Mouse (Mus musculus): ENCODE measurements around the gene Efcab8.
"Not testable (repeated sequence)": the region's sequence is repeated elsewhere in the genome, so short reads cannot be mapped to it uniquely, and the experiment has no call there.

Gene Efcab8

GRCm38 (mm10) chr2:153825900-153826299, 46.2 kb downstream of the Efcab8 start:
- DNase-seq (ENCODE audit: low read depth, low spot score) = not testable (repeated sequence)

GRCm38 (mm10) chr2:153827171-153827830, 47.6 kb downstream of the Efcab8 start:
- no peak for DNase-seq (ENCODE audit: low read depth, low spot score)

GRCm38 (mm10) chr2:153828704-153829103, 49.0 kb downstream of the Efcab8 start:
- DNase-seq (ENCODE audit: low read depth, low spot score) = no peak

GRCm38 (mm10) chr2:153833291-153833690, 53.6 kb downstream of the Efcab8 start:
- DNase-seq (ENCODE audit: low read depth, low spot score) = no peak

GRCm38 (mm10) chr2:153842854-153843253, 63.1 kb downstream of the Efcab8 start:
- DNase-seq (ENCODE audit: low read depth, low spot score) = no peak

- DNase-seq (ENCODE audit: low read depth, low spot score) = peak; percentile 74
Observed at GRCm38 (mm10) chr2:153848389-153848788, 68.7 kb downstream of the Efcab8 start.

DNA sequence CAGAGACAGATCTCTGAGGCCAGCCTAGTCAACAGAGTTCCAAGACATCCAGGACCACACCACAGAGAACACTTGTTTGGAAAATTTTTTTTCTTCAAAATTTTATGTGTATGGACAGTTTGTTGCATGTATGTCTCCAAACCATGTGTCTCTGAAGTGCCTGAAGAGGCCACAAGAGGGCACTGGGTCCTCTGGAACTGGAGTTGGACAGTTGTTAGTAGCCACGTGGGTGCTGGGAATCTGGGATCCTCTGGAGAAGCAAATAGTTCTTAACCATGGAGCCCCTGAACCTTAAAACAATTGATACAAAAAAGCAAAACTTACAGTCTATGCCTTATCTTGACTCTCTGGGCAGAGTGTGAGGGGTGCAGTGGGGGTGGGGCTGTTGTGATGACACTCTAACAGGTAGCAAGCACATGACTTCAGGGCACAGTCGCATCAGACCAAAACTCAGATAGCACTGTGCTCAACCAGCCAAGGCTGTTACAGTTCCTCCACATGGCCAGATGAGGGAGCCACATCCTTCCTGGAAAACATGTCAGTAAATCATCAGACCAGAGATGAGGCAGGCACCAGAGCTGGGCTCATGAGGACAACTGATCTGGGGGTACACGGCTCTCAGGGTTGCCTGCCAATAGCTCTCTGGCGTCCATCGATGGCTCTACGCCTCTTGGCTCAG, 70.8 kb downstream of the Efcab8 start:
- DNase-seq (ENCODE audit: low read depth, low spot score) = peak; percentile 71

DNA sequence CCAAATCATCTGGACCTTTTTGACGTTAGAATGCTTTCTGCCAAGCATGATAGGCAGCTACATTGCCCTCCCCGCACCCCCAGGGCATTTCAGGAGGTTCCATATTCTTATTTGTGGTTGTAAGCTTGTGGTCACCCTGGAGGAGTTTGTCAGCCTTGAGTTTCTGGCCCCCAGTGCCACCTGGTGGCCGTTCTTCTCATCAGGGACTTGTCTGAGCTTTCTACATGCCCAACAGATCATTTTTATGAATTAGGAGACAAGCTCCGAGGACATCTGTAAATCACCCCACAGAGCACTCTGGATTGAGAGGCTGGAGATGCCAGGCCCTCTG, 71.3 kb downstream of the Efcab8 start:
- peak; percentile 64 for DNase-seq (ENCODE audit: low read depth, low spot score)

DNA sequence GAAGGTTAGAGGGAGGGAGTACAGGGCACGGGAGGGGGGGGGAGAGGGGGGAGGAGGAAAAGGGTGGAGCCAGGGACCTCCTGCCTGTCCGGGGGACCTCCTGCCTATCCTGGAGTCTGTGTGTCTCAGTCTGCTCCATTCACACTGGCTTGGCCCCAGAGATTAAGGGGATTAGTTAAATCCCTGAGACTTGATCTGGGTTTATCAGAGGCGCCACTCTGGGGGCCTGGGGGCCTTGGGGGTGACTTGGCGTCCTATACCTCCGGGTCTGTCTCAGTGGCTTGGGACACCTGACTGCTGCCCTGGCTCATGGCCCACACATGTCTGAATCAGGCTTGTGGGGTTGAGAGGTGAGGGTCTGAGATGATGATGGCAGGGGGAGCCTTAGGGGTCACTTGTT, 73.8 kb downstream of the Efcab8 start:
- no peak for DNase-seq (ENCODE audit: low read depth, low spot score)

- no peak for DNase-seq (ENCODE audit: low read depth, low spot score)
Observed at GRCm38 (mm10) chr2:153859581-153859980, 79.8 kb downstream of the Efcab8 start.

- DNase-seq (ENCODE audit: low read depth, low spot score) = no peak
Observed at GRCm38 (mm10) chr2:153860315-153860714, 80.6 kb downstream of the Efcab8 start.

- DNase-seq (ENCODE audit: low read depth, low spot score) = no peak
Observed at GRCm38 (mm10) chr2:153860715-153861114, 81.0 kb downstream of the Efcab8 start.

- DNase-seq (ENCODE audit: low read depth, low spot score) = no peak
Observed at GRCm38 (mm10) chr2:153861960-153862359, 82.2 kb downstream of the Efcab8 start.

DNA sequence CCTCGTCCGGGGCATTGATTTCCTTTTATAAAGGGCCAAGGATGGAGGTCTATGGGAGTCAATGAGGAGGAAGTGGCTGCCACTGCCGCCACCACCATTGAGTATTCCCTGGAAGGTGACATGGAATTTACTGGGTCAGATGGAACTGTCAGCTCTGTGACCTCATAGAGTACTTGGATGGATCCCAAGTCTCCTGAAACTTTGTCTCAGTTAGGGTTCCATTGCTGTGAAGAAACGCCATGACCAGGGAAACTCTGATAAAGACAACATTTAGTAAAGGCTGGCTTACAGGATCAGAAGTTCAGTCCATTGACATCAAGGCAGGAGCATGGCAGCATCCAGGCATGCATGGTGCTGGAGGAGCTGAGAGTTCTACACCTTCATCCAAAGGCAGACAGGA, 91.3 kb downstream of the Efcab8 start, which contains the start of gene Sun5:
Sun5 (minus strand) TSS at position 101 of the 400 bp plus-strand sequence.
- no peak for DNase-seq (ENCODE audit: low read depth, low spot score)

DNA sequence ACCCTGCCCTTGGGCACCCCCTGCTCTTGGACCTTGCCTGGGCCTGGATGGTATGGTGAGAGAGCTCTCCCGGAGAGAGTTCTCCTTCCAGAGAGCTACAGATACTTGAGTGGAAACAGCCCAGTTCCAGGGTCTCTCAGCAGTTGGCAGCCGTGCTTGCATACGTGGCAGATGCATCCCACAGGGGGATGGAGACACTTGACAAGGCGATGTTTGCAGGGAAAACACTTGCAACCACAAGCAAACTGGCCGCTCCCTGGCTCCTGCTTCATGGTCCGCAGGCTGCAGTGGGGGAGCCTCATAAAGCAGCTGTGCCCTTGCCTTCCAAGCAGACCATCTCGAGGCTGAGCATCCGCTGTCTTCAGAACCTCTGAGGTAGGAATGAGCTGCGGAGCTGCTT, 95.0 kb downstream of the Efcab8 start, which contains the start of gene Bpifb2:
Bpifb2 (plus strand) TSS at position 301 of the 400 bp plus-strand sequence.
- DNase-seq (ENCODE audit: low read depth, low spot score) = no peak

All from ZHBTc4 (cell line).